Mouse (Mus musculus) E14TG2a.4 (cell line): ENCODE data around the gene Slc43a2.

Source experiments
- CTCF ChIP-seq: conservative IDR thresholded peaks from 2 replicates; pipeline ENCODE4 v1.5.1; 2014; ENCODE audit warnings: low read length
- NANOG ChIP-seq: IDR thresholded peaks from 2 replicates; pipeline ENCODE4 v1.6.1; 2014; ENCODE audit warnings: borderline replicate concordance, low read length, mixed read lengths
- POU5F1 ChIP-seq: IDR thresholded peaks from 2 replicates; pipeline ENCODE4 v1.6.1; 2014; ENCODE audit warnings: low read length, borderline replicate concordance

DNA sequence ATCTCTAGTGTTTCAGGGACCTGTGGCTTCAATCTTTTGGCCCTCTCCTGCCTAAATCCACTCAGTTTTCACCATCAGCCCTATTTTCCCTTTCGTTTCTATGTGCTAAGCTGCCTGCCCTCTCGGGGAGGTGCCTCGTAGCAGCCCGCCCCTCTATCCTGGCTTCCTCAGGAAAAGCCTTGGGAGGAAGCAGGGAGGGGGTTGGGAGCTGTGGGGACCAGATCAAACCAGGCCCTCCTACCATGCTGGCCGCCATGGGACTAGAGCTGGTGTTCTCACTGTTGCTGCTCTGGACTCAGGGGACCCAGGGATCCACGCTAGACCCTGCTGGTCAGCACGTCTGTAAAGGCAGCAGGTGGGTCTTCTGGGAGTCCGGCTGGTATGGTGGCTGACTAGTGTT is 18.2 kb upstream of the Slc43a2 start, which contains the start of gene Scarf1:
- TF ChIP-seq CTCF (no peak), POU5F1 (no peak), NANOG (no peak)
